Mouse (Mus musculus) kidney, adult 2 months (tissue): ENCODE measurements at regions not wholly inside any gene's neighbourhood (a gene's known extent, or its start where the extent isn't known, plus 50 kb on each side); places are given as distances from the start of the nearest gene placed in this dataset.

Source experiments
- DNase-seq: peaks from one replicate; pipeline ENCODE4 v3.0.0; 2021
- H3K27ac ChIP-seq: fragments of 200-500 bp; 2 replicates; pipeline ENCODE4 v1.5.1; 2012; ENCODE audit warnings: low read depth, low read length, control low read depth, inconsistent platforms; ENCODE audit not compliant: insufficient read depth
- H3K27me3 ChIP-seq: fragments of 200-500 bp; replicated peaks from 2 replicates; pipeline ENCODE4 v1.6.1; 2012; ENCODE audit warnings: mild to moderate bottlenecking, moderate library complexity, low read length, inconsistent platforms; ENCODE audit not compliant: control insufficient read depth, insufficient read depth
- H3K36me3 ChIP-seq: fragments of 200-500 bp; 2 replicates; pipeline ENCODE4 v1.6.1; 2012; ENCODE audit warnings: mild to moderate bottlenecking, moderate library complexity, low read length, inconsistent platforms; ENCODE audit not compliant: control insufficient read depth, insufficient read depth
- H3K4me1 ChIP-seq: fragments of 200-500 bp; 2 replicates; pipeline ENCODE4 v1.6.1; 2011; ENCODE audit warnings: low read length; ENCODE audit not compliant: control insufficient read depth, insufficient read depth
- H3K4me3 ChIP-seq: fragments of 200-500 bp; 2 replicates; pipeline ENCODE4 v1.5.1; 2011; ENCODE audit warnings: mild to moderate bottlenecking, low read depth, low read length, control low read depth; ENCODE audit not compliant: insufficient read depth
- CTCF ChIP-seq: fragments of 200-500 bp; conservative IDR thresholded peaks from 2 replicates; pipeline ENCODE4 v1.5.1; 2011; ENCODE audit warnings: low read depth, mild to moderate bottlenecking, control low read depth, low read length, moderate library complexity, mixed read lengths; ENCODE audit not compliant: insufficient read depth, insufficient read length
- POLR2A ChIP-seq: fragments of 200-500 bp; IDR thresholded peaks from one replicate; pipeline ENCODE4 v1.6.1; 2011; ENCODE audit warnings: low read depth, low read length, control low read depth
- WGBS: fragments of 180-500 bp; shearing (Covaris S2); methylation state at CpG from one replicate; pipeline ENCODE4 v1.1.7; 2018; 5-methylcytosine and 5-hydroxymethylcytosine counted together

DNA sequence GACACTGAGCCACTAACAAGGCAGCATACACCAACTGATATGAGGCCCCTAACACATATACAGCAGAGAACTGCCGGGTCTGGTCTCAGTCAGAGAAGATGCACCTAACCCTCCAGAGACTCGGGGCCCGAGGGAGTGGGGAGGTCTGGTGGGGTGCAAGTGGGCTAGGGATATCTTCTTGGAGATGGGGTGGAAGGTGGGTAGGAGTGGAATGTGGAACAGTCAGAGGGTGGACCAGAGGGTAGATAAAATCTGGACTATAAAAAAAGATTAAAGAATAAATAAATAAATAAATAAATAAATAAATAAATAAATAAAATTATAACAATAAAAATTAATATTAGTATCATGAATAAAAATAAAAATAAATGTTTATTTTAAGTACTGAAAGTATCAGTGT, 598.2 kb downstream of the Cenpc1 start:
- 95% methylated on average over 3 of the region's 3 CpGs for WGBS
- Histone ChIP-seq H3K27ac (no peak overlapping the region), H3K36me3 (no peaks in the 10 kb centered on the region), H3K4me3 (no peak overlapping the region), H3K4me1 (no peaks in the 10 kb centered on the region), H3K27me3 (no peaks in the 10 kb centered on the region)
- no peak for DNase-seq
- TF ChIP-seq CTCF (no peak), POLR2A (no peak)
